Mouse (Mus musculus) thymus, adult 2 months (tissue): ENCODE data around the gene Zfand4.

Experiments
- CTCF ChIP-seq: fragments of 200-500 bp; IDR thresholded peaks from 2 replicates; pipeline ENCODE4 v1.5.1; 2012; ENCODE audit warnings: mild to moderate bottlenecking, control low read depth, low read length, moderate library complexity, borderline replicate concordance; ENCODE audit not compliant: control insufficient read depth, poor library complexity, insufficient read depth; ENCODE audit errors: extremely low read depth
- POLR2A ChIP-seq: fragments of 200-500 bp; IDR thresholded peaks from 2 replicates; pipeline ENCODE4 v1.6.1; 2012; ENCODE audit warnings: mild to moderate bottlenecking, low read length, control low read depth, moderate library complexity; ENCODE audit not compliant: control insufficient read depth, poor library complexity, insufficient read depth; ENCODE audit errors: extremely low read depth

GRCm38 (mm10) chr6:116283280-116283679, 19.3 kb downstream of the Zfand4 start:
- TF ChIP-seq POLR2A (no peak), CTCF (no peak)
